Mouse (Mus musculus) liver, adult 2 months (tissue): ENCODE measurements around the gene Psors1c2.

Source experiments
- CTCF ChIP-seq: fragments of 200-500 bp; IDR thresholded peaks from 2 replicates; pipeline ENCODE4 v1.5.1; 2011; ENCODE audit warnings: low read depth, low read length, control low read depth
- POLR2A ChIP-seq: fragments of 200-500 bp; IDR thresholded peaks from 2 replicates; pipeline ENCODE4 v1.6.1; 2011; ENCODE audit warnings: low read length, control low read depth; ENCODE audit not compliant: insufficient read depth; ENCODE audit errors: extremely low read depth

- TF ChIP-seq CTCF (no peak), POLR2A (no peak)
Measured at GRCm38 (mm10) chr17:35506881-35507280, 26.1 kb upstream of the Psors1c2 start.
